Mouse (Mus musculus): ENCODE measurements around the gene Gm28551.

Gene Gm28551

GRCm38 (mm10) chr1:53291197-53291596 lies 61.3 kb downstream of the Gm28551 start:
- in situ Hi-C loops (cut with MboI): no loop called here

All from mature B cell (primary cell).